Mouse (Mus musculus) stomach, postnatal 0 days (tissue): ENCODE results near the gene Nr1h3.

Experiments used
- CTCF ChIP-seq: IDR thresholded peaks from 2 replicates; pipeline ENCODE4 v1.5.1; 2016; ENCODE audit warnings: antibody characterized with exemption, low read depth, mild to moderate bottlenecking, moderate library complexity
- EP300 ChIP-seq: optimal IDR thresholded peaks from 2 replicates; pipeline ENCODE3; 2016; ENCODE audit warnings: antibody characterized with exemption

DNA sequence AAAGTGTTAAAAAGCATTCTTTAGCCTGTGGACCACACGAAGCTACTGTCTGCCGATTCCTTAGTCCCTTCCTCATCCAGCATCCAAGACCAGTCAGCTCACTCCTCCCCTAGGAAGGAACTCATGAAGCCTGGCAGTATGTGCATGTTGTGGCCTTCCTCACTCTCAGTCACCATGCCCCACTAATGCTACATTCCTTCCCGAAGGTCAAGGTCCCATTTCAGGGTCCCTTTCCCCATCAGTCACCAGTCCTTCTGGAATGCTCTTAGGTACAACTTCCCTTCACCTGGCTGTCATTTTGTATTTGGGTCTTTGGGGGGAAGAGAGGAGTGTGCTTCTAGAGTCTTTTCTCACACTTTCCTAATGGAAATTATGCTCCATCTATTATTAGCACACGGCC is 49.4 kb upstream of the Nr1h3 start:
- no peak for TF ChIP-seq CTCF
- TF ChIP-seq EP300 = no peak
